Mouse (Mus musculus) embryonic facial prominence, embryonic 15.5 days (tissue): Measurements from ENCODE around the gene Macf1. TPM values are rescaled to one million over a fixed set of nuclear protein-coding genes. Genes with fewer than 3 reads are reported as not detected.

Experiments
- ATAC-seq: fragments of 200-750 bp; cut with Nextera tagmentation; 2 replicates; pipeline ENCODE4 v1.8.0; 2017; ENCODE audit warnings: low read depth, moderate TSS enrichment; ENCODE audit not compliant: insufficient number of reproducible peaks, low FRiP score, low TSS enrichment
- H3K27ac ChIP-seq: fragments of 300-500 bp; sonication (generic); replicated peaks from 2 replicates; pipeline ENCODE4 v1.5.1; 2015; ENCODE audit warnings: mild to moderate bottlenecking, inconsistent platforms
- H3K27me3 ChIP-seq: fragments of 300-500 bp; sonication (generic); 2 replicates; pipeline ENCODE4 v1.6.1; 2015; ENCODE audit warnings: inconsistent platforms
- H3K36me3 ChIP-seq: fragments of 300-500 bp; sonication (generic); 2 replicates; pipeline ENCODE4 v1.6.1; 2015; ENCODE audit warnings: mild to moderate bottlenecking, inconsistent platforms
- H3K4me1 ChIP-seq: fragments of 300-500 bp; sonication (generic); 2 replicates; pipeline ENCODE4 v1.6.1; 2015; ENCODE audit warnings: inconsistent platforms
- H3K4me2 ChIP-seq: fragments of 300-500 bp; sonication (generic); replicated peaks from 2 replicates; pipeline ENCODE4 v1.6.1; 2015; ENCODE audit warnings: mild to moderate bottlenecking, inconsistent platforms
- H3K4me3 ChIP-seq: fragments of 300-500 bp; sonication (generic); replicated peaks from 2 replicates; pipeline ENCODE4 v1.5.1; 2015; ENCODE audit warnings: mild to moderate bottlenecking, inconsistent platforms
- H3K9ac ChIP-seq: fragments of 300-500 bp; sonication (generic); 2 replicates; pipeline ENCODE4 v1.6.1; 2015; ENCODE audit warnings: inconsistent platforms
- H3K9me3 ChIP-seq: fragments of 300-500 bp; sonication (generic); replicated peaks from 2 replicates; pipeline ENCODE4 v1.6.1; 2016; ENCODE audit warnings: inconsistent platforms
- WGBS: fragments of 180-500 bp; shearing (Covaris S2); methylation state at CpG from one replicate; pipeline ENCODE4 v1.1.7; 2015; 5-methylcytosine and 5-hydroxymethylcytosine counted together
- polyA plus RNA-seq: library from polyadenylated mRNA; unstranded; fragments of >200 nt; fragmentation: Nextera tagmentation; extraction: Ambion mirVana; gene quantifications from 2 replicates; pipeline ENCODE4 v1.2.1, GENCODE M21; 2015

Gene Macf1
- polyA plus RNA-seq, 1 experiment from 2014 or later = 42.5 TPM

DNA sequence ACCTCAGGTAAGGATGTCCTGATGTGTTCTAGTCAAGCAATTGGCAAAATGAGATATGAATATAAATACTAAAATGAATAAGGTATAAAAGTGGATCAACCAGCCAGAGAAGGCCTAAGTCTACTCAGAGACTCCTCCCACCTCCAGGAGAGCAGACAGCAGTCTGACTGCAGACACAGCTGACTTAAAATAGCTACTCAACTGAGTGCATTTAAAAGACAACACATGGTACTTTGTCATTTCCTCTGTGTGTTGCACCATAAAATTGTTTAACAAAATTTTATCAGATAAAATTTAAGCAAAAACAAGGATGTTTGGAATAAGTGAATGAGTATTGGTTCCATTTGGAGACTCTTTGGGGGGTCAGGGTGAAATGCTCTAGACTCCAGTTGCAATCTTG is 67.7 kb downstream of the Macf1 start:
- Histone ChIP-seq H3K27ac (peak overlapping the region; percentile 51; the same call in 1 of the 2 replicates), H3K4me3 (no peak overlapping the region), H3K4me2 (no peak overlapping the region), H3K27me3 (no peaks in the 10 kb centered on the region), H3K9me3 (no peaks in the 10 kb centered on the region), H3K4me1 (peaks cover 14% of the 10 kb centered on the region; the same call in 1 of the 2 replicates), H3K36me3 (no peaks in the 10 kb centered on the region), H3K9ac (no peak overlapping the region)
- no peak for ATAC-seq

DNA sequence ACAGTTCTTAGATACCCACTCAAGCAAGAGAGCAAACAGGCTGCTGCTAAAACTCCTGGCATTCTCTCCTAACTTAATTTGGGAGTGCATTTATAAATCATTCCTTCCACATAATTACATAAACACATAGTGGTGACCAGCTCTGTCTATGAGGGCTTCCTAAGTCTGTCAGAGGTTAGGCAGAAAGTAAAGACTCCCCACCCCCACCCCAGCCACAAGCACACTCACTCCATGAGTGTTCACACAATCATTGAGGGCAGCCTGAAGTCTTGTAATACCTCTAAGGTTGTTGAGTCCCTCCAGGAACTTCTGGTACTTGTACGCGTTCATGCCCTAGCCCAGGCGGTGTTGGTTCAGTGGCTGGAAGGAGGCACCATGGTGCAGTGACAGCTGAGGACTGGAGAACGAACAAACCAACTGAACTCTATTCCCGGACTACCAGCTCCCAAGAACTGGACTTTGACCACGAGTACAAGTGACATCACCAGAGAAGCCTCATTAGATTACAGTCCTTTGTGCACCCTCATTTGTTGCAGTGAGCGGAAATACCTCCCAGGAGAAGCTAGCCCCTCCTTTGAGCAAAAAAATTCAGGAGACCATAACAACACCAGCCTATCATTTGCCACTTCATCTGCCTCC is 70.7 kb downstream of the Macf1 start:
- Histone ChIP-seq H3K27me3 (no peaks in the 10 kb centered on the region), H3K27ac (no peak overlapping the region), H3K9me3 (no peaks in the 10 kb centered on the region), H3K4me2 (no peak overlapping the region), H3K4me3 (no peak overlapping the region), H3K9ac (no peak overlapping the region), H3K4me1 (peaks cover 14% of the 10 kb centered on the region; the same call in 1 of the 2 replicates), H3K36me3 (no peaks in the 10 kb centered on the region)
- ATAC-seq = peak; percentile 63; the same call in 1 of the 2 replicates
- WGBS = 73% methylated on average over 7 of the region's 7 CpGs

DNA sequence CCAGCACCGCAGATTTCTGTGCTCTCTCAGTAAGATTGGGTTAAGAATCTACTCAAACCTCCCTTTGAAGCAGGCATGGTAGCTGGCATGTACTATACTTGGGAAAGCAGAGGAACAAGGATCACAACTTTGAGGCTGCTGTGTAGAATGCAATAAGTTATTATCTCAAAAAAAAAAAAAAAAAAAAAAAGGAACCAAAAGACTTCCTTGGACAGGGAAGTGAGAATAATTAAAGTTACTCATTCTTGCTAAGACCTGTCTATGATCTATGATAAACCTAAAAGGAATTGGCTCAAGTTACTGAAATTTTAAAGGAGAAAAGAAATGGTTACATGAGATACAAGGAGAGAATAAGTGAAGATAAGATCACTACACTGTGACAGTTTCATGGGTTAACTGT is 72.2 kb downstream of the Macf1 start:
- H3K9ac ChIP-seq = no peak overlapping the region
- no peak overlapping the region for H3K4me3 ChIP-seq
- 64% methylated on average over 1 of the region's 1 CpGs for WGBS
- no peaks in the 10 kb centered on the region for H3K36me3 ChIP-seq
- H3K9me3 ChIP-seq = no peaks in the 10 kb centered on the region
- no peak for ATAC-seq
- H3K4me1 ChIP-seq = peaks cover 6% of the 10 kb centered on the region; the same call in 1 of the 2 replicates
- H3K4me2 ChIP-seq = no peak overlapping the region
- H3K27me3 ChIP-seq = no peaks in the 10 kb centered on the region
- H3K27ac ChIP-seq = no peak overlapping the region

DNA sequence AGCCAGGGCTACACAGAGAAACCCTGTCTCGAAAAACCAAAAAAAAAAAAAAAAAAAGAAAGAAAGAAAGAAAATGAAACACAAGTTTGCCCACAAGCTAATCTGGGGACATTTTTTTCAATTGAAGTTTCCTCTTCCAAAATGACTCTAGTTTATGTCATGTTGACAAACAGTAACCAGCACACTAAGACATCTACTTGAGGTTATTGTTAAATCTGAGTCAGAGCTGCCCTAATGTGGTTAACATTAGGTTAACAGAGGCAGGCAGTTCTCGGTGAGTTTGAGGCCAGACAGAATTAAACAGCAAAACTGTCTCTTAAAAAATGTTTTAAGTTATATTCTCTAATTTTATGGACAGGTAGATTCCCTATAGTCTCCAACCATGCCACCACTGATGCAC is 72.9 kb downstream of the Macf1 start:
- 0 out of 2 replicates have a peak, but pooled peaks cover 4% of the 10 kb centered on the region for H3K4me1 ChIP-seq
- H3K4me2 ChIP-seq = no peak overlapping the region
- ATAC-seq = no peak
- H3K27ac ChIP-seq = no peak overlapping the region
- no peaks in the 10 kb centered on the region for H3K36me3 ChIP-seq
- no peaks in the 10 kb centered on the region for H3K9me3 ChIP-seq
- no peak overlapping the region for H3K9ac ChIP-seq
- WGBS = 71% methylated on average over 2 of the region's 2 CpGs
- H3K4me3 ChIP-seq = no peak overlapping the region
- no peaks in the 10 kb centered on the region for H3K27me3 ChIP-seq

DNA sequence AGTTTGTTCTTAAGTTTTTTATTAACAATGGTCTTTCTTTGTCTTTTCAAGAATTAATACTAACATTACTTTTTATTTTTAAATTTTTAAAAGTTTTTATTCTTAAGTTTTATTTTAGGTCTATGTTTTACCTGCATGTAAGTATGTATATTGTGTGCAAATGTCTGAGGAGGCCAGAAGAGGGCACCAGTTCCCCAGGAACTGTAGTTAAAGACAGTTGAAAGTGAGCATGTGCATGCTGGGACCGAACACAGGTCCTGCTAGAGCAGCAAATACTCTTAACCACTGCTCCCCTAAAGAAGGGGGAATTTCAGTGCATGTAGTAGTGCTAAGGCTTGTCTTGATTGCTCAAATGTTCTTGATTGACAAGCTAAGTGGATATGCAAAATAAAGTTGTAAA is 77.0 kb downstream of the Macf1 start:
- Histone ChIP-seq H3K9ac (no peak overlapping the region), H3K4me3 (no peak overlapping the region), H3K9me3 (no peaks in the 10 kb centered on the region), H3K27ac (no peak overlapping the region), H3K4me2 (no peak overlapping the region), H3K27me3 (no peaks in the 10 kb centered on the region), H3K36me3 (no peaks in the 10 kb centered on the region), H3K4me1 (no peaks in the 10 kb centered on the region)
- WGBS = 88% methylated on average over 1 of the region's 1 CpGs
- no peak for ATAC-seq

DNA sequence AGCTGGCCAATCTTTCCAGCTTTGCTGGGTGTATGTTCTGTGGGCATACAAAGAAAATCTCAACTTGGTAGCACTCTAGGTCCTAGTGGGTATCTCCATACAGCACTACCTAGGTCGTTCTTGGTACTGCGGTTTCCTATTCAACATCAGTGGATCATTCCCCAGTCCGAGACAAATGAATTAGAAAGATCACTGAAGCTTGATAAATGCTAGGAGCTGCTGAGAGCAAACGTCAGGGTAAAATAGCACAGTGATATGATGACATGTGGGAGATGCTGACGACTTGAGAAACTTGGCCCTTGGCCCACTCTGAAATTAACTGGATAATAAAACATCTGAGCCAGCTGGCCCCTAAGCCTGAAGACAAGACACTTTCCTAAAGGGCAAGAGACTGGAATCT is 78.2 kb downstream of the Macf1 start:
- Histone ChIP-seq H3K4me1 (no peaks in the 10 kb centered on the region), H3K27me3 (no peaks in the 10 kb centered on the region), H3K9ac (no peak overlapping the region), H3K4me2 (no peak overlapping the region), H3K27ac (no peak overlapping the region), H3K36me3 (no peaks in the 10 kb centered on the region), H3K9me3 (no peaks in the 10 kb centered on the region), H3K4me3 (no peak overlapping the region)
- no peak for ATAC-seq
- WGBS = 54% methylated on average over 5 of the region's 5 CpGs

DNA sequence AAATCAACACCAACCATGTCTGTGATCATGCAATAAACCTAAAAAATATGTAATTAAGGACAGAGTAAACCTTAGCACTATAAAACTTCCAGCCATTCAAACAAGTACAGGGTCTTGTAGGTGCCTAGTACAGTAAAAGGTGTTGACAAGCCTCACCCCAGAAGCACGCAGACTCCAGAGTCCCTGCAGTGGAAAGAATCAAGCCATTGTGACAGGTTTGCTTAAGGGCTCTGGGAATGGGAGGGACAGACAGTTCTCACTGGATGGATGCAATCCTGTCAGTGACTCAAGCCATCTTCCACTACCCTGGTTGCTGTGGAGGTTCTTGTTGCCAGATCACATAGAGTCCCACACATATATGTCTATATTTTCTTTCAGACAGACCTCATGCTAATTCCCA is 78.9 kb downstream of the Macf1 start:
- Histone ChIP-seq H3K36me3 (no peaks in the 10 kb centered on the region), H3K9me3 (no peaks in the 10 kb centered on the region), H3K4me2 (no peak overlapping the region), H3K4me1 (no peaks in the 10 kb centered on the region), H3K27me3 (no peaks in the 10 kb centered on the region), H3K9ac (no peak overlapping the region), H3K27ac (no peak overlapping the region; the same call in 1 of the 2 replicates), H3K4me3 (no peak overlapping the region)
- 44% methylated on average over 1 of the region's 1 CpGs for WGBS
- ATAC-seq = no peak

DNA sequence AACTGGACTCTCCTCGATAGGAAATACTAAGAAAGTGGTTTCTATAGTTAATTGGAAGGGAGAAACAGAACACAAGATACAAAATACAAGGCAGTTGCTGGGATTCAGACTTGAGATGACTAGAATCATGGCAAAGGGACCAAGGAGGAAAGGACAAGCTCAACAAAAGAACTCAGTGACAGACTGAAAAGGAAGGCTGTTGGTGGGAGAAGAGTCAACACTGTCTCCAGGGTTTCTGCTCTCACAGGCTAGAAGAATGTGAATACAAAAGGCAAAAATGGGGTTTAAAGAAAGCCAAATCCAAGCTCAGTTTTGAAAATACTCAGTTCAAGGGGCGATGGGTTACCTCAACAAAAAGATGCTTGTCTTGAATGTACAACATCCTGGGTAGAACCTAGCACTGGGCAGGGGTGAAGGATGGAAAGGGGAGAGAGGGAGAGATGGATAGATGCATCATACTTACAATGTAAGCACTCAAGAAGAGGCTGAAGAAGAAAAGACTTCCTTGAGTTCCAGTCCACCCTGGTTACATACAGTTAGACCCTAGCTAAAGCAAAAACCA is 81.4 kb downstream of the Macf1 start:
- no peaks in the 10 kb centered on the region for H3K9me3 ChIP-seq
- no peaks in the 10 kb centered on the region for H3K27me3 ChIP-seq
- no peak overlapping the region for H3K9ac ChIP-seq
- WGBS = 91% methylated on average over 2 of the region's 2 CpGs
- H3K4me3 ChIP-seq = no peak overlapping the region
- no peak overlapping the region for H3K4me2 ChIP-seq
- no peaks in the 10 kb centered on the region for H3K4me1 ChIP-seq
- H3K27ac ChIP-seq = no peak overlapping the region
- no peak for ATAC-seq
- no peaks in the 10 kb centered on the region for H3K36me3 ChIP-seq

DNA sequence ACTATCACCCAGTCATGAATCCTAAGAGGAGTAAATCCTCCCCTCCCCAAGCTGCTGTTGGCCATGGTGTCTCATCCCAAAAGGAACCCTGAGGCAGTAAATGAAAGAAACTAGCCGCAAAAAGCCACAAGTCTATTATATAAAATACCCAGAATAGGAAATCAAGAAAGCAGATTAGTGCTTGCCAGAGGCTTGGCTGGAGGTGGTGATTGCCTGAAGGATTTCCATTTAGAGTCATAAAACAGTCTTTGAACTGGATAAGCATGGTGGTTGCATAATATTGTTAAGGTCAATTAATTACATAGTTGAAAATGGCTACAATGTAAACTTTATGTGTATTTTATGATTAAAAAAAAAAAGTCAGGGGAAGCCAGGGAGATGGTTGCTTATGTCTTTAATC is 83.1 kb downstream of the Macf1 start:
- no peaks in the 10 kb centered on the region for H3K27me3 ChIP-seq
- H3K36me3 ChIP-seq = no peaks in the 10 kb centered on the region
- H3K4me1 ChIP-seq = no peaks in the 10 kb centered on the region
- 61% methylated on average over 1 of the region's 1 CpGs for WGBS
- H3K4me2 ChIP-seq = no peak overlapping the region
- no peaks in the 10 kb centered on the region for H3K9me3 ChIP-seq
- H3K9ac ChIP-seq = no peak overlapping the region
- ATAC-seq = no peak
- H3K4me3 ChIP-seq = no peak overlapping the region
- H3K27ac ChIP-seq = no peak overlapping the region

DNA sequence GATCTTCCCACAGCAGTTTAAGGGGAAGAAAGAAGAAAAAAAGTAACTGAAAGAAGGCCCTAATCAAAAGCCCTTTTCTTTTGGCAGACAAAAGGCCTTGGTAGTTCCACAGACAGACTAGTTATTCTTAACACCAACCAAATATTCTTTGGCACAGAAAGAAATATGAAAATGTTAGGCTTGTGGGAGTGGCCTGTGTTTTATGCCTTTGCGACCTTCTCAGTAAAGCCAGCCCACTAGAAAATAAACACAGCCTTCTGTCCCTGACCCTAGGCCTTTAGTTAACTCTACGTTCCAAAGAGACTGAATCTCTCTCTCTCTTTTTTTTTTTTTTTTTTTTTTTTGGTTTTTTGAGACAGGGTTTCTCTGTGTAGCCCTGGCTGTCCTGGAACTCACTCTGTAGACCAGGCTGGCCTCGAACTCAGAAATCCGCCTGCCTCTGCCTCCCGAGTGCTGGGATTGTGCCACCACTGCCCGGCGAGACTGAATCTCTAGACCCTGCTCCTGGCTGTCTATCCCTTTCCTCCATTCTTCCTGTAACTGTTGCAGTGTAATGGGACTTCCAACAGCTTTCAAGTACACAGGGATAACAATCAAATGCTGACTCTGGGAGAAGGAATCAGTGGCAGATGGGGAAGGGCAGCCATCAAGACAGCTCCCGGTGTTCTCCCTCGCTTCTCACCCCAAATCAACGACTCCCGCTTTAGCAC is 85.5 kb downstream of the Macf1 start:
- Histone ChIP-seq H3K4me1 (peaks cover 15% of the 10 kb centered on the region), H3K27ac (no peak overlapping the region)
- 80% methylated on average over 11 of the region's 11 CpGs for WGBS

DNA sequence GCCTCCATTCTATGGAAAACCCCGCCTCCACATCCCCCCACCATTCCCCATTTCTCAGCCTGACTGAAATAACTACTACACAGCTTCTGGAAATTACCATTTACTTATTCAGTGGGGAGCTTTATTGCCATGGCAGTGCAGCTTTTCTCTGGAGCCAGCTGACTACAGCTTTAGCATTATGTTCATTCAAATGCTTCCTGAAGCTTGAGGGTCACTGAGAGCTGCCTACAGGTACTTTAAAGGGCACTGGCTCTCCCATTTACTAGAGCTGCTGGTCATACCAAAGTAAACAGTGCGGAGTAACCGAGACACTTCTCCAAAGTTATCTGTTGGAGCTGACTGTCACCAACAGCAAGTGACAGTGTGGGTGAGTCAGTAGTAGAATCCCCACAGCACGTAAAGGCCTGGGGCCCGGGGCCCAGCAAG is 89.8 kb downstream of the Macf1 start:
- no peak; the same call in 1 of the 2 replicates for ATAC-seq
- Histone ChIP-seq H3K4me2 (no peak overlapping the region), H3K9ac (no peak overlapping the region), H3K4me1 (peaks cover 29% of the 10 kb centered on the region), H3K9me3 (no peaks in the 10 kb centered on the region), H3K36me3 (no peaks in the 10 kb centered on the region), H3K27me3 (no peaks in the 10 kb centered on the region), H3K27ac (peak overlapping the region; percentile 63), H3K4me3 (no peak overlapping the region)
- WGBS = 70% methylated on average over 5 of the region's 5 CpGs

More for the DNA sequence above, 85.5 kb downstream of the Macf1 start:
- ATAC-seq = no peak
- H3K27me3 ChIP-seq = no peaks in the 10 kb centered on the region
- H3K9ac ChIP-seq = no peak overlapping the region
- no peak overlapping the region for H3K4me2 ChIP-seq
- no peaks in the 10 kb centered on the region for H3K9me3 ChIP-seq
- no peak overlapping the region for H3K4me3 ChIP-seq
- H3K36me3 ChIP-seq = no peaks in the 10 kb centered on the region
